Mouse (Mus musculus) hindbrain, embryonic 10.5 days (tissue): Measurements from ENCODE around the gene Oma1. TPM values are rescaled to one million over a fixed set of nuclear protein-coding genes. Genes with fewer than 3 reads are reported as not detected.

Source experiments
- DNase-seq: peaks from one replicate; pipeline ENCODE4 v3.0.0-alpha.2; 2017; ENCODE audit warnings: low spot score
- H3K27ac ChIP-seq: fragments of 300-500 bp; sonication (generic); 2 replicates; pipeline ENCODE4 v1.5.1; 2016; ENCODE audit warnings: mild to moderate bottlenecking, moderate library complexity
- H3K27me3 ChIP-seq: fragments of 300-500 bp; sonication (generic); 2 replicates; pipeline ENCODE4 v1.6.1; 2016; ENCODE audit warnings: mild to moderate bottlenecking; ENCODE audit not compliant: poor library complexity, insufficient read depth, severe bottlenecking
- H3K36me3 ChIP-seq: fragments of 300-500 bp; sonication (generic); 2 replicates; pipeline ENCODE4 v1.6.1; 2016; ENCODE audit warnings: mild to moderate bottlenecking, moderate library complexity
- H3K4me1 ChIP-seq: fragments of 300-500 bp; sonication (generic); replicated peaks from 2 replicates; pipeline ENCODE4 v1.6.1; 2016; ENCODE audit warnings: mild to moderate bottlenecking
- H3K4me3 ChIP-seq: fragments of 300-500 bp; sonication (generic); 2 replicates; pipeline ENCODE4 v1.5.1; 2016; ENCODE audit warnings: mild to moderate bottlenecking, moderate library complexity
- H3K9me3 ChIP-seq: fragments of 300-500 bp; sonication (generic); 2 replicates; pipeline ENCODE4 v1.6.1; 2016; ENCODE audit warnings: mild to moderate bottlenecking, moderate library complexity
- WGBS: fragments of 180-500 bp; shearing (Covaris S2); methylation state at CpG from one replicate; pipeline ENCODE4 v1.1.7; 2016; 5-methylcytosine and 5-hydroxymethylcytosine counted together
- polyA plus RNA-seq: library from polyadenylated mRNA; unstranded; fragments of >200 nt; fragmentation: Nextera tagmentation; extraction: Ambion mirVana; gene quantifications from 2 replicates; pipeline ENCODE4 v1.2.1, GENCODE M21; 2016

The Oma1 gene
- polyA plus RNA-seq, 1 experiment from 2014 or later = 14.0 TPM

GRCm38 (mm10) chr4:103324688-103325451 lies 11.3 kb downstream of the Oma1 start:
- 47% methylated on average over 17 of the region's 17 CpGs for WGBS
- H3K36me3 ChIP-seq = no peaks in the 10 kb centered on the region
- no peak overlapping the region for H3K4me3 ChIP-seq
- H3K27ac ChIP-seq = no peak overlapping the region
- peak; percentile 18 for DNase-seq
- no peaks in the 10 kb centered on the region for H3K9me3 ChIP-seq
- no peaks in the 10 kb centered on the region for H3K27me3 ChIP-seq
- peaks cover 9% of the 10 kb centered on the region; the same call in 1 of the 2 replicates for H3K4me1 ChIP-seq

DNA sequence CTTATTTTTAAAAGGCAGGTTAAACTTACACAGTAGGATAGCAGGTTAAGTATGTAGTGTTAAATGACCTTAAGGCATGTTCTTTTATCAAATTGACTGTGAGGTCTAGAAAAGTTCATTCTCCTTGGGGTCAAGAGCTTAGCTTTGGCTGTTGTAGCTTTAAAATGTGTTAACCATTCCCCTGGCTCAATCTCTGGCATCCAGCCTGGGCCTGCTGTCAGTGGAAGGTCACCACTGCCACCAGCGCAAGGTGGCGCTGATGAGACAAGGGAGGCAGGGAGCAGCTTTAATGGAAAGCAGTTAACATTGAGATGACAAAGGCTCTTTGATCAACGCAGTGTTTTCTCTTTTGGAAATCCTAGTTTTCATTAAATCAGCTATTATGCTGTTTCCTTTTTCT lies 13.4 kb downstream of the Oma1 start:
- DNase-seq = no peak
- Histone ChIP-seq H3K4me1 (peaks cover 9% of the 10 kb centered on the region), H3K36me3 (peaks cover 8% of the 10 kb centered on the region), H3K27me3 (no peaks in the 10 kb centered on the region), H3K4me3 (no peak overlapping the region), H3K27ac (no peak overlapping the region), H3K9me3 (no peaks in the 10 kb centered on the region)
- 69% methylated on average over 3 of the region's 3 CpGs for WGBS

- H3K9me3 ChIP-seq = no peaks in the 10 kb centered on the region
- H3K4me1 ChIP-seq = peaks cover 9% of the 10 kb centered on the region
- H3K27me3 ChIP-seq = no peaks in the 10 kb centered on the region
- DNase-seq = no peak
- peaks cover 19% of the 10 kb centered on the region for H3K36me3 ChIP-seq
- no peak overlapping the region for H3K27ac ChIP-seq
- WGBS = 69% methylated on average over 6 of the region's 6 CpGs
- H3K4me3 ChIP-seq = no peak overlapping the region
Measured at GRCm38 (mm10) chr4:103329348-103329747, 15.7 kb downstream of the Oma1 start.

- 92% methylated on average over 5 of the region's 5 CpGs for WGBS
- DNase-seq = no peak
- Histone ChIP-seq H3K9me3 (no peaks in the 10 kb centered on the region), H3K4me1 (no peaks in the 10 kb centered on the region; the same call in 1 of the 2 replicates), H3K36me3 (peaks cover 19% of the 10 kb centered on the region), H3K4me3 (no peak overlapping the region), H3K27me3 (no peaks in the 10 kb centered on the region), H3K27ac (no peak overlapping the region)
Measured at GRCm38 (mm10) chr4:103335134-103335533, 21.5 kb downstream of the Oma1 start.

- whole genome bisulfite sequencing = 44% methylated on average over 1 of the region's 1 CpGs
- H3K27ac ChIP-seq = no peak overlapping the region
- DNase-seq = no peak
- no peaks in the 10 kb centered on the region for H3K27me3 ChIP-seq
- H3K9me3 ChIP-seq = no peaks in the 10 kb centered on the region
- no peak overlapping the region for H3K4me3 ChIP-seq
- no peaks in the 10 kb centered on the region for H3K36me3 ChIP-seq
- no peaks in the 10 kb centered on the region for H3K4me1 ChIP-seq
Measured at GRCm38 (mm10) chr4:103340726-103341125, 27.1 kb downstream of the Oma1 start.

- no peak for DNase-seq
- H3K27me3 ChIP-seq = no peaks in the 10 kb centered on the region
- 86% methylated on average over 4 of the region's 4 CpGs for WGBS
- H3K27ac ChIP-seq = no peak overlapping the region
- H3K4me3 ChIP-seq = no peak overlapping the region
- H3K36me3 ChIP-seq = no peaks in the 10 kb centered on the region
- no peaks in the 10 kb centered on the region for H3K9me3 ChIP-seq
- no peaks in the 10 kb centered on the region for H3K4me1 ChIP-seq
Measured at GRCm38 (mm10) chr4:103341620-103342019, 28.0 kb downstream of the Oma1 start.

- Histone ChIP-seq H3K27ac (no peak overlapping the region), H3K36me3 (no peaks in the 10 kb centered on the region), H3K27me3 (no peaks in the 10 kb centered on the region), H3K9me3 (no peaks in the 10 kb centered on the region), H3K4me1 (no peaks in the 10 kb centered on the region), H3K4me3 (no peak overlapping the region)
- 60% methylated on average over 2 of the region's 2 CpGs for WGBS
- no peak for DNase-seq
Measured at GRCm38 (mm10) chr4:103346058-103346457, 32.4 kb downstream of the Oma1 start.

DNA sequence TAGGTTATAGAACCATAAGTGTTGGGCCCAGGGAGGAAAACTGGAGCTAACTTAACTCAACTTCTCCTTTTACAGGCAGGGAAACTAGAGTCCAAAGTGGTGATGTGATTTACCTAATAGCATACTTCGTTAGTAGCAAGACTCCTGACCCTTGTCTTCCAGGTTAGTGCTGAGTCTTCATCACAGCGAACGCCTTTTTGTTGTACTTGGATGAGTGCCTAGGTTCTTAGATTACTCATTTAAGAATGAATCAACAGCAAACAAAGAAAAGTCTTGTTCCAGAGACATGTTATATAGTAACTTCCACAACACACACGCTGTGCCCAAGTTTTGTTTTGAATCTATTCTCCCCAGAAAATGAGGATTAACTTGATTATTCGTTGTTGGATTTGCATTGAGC lies 33.2 kb downstream of the Oma1 start:
- Histone ChIP-seq H3K4me1 (no peaks in the 10 kb centered on the region), H3K36me3 (no peaks in the 10 kb centered on the region), H3K27me3 (no peaks in the 10 kb centered on the region), H3K4me3 (no peak overlapping the region), H3K27ac (no peak overlapping the region), H3K9me3 (no peaks in the 10 kb centered on the region)
- 90% methylated on average over 5 of the region's 5 CpGs for WGBS
- no peak for DNase-seq

DNA sequence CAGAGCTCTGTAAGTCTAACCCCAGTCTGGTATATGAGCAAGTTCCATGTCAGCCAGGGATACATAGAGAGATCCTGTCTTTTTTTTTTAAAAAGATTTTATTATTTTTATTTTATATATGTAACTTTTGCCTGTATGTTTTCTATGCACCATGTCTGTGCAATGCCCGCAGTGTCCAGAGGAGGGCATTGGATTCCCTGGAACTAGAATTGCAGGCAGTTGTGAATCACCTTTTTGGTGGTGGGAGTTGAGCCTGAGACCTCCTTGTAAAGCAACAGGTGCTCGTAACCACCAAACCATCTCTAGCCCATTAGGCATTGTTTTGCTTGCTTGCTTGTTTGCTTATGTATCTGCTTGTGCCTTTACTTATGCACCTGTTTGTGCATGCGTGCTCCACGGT lies 35.6 kb downstream of the Oma1 start:
- WGBS = 85% methylated on average over 4 of the region's 4 CpGs
- Histone ChIP-seq H3K4me1 (no peaks in the 10 kb centered on the region), H3K4me3 (no peak overlapping the region)

DNA sequence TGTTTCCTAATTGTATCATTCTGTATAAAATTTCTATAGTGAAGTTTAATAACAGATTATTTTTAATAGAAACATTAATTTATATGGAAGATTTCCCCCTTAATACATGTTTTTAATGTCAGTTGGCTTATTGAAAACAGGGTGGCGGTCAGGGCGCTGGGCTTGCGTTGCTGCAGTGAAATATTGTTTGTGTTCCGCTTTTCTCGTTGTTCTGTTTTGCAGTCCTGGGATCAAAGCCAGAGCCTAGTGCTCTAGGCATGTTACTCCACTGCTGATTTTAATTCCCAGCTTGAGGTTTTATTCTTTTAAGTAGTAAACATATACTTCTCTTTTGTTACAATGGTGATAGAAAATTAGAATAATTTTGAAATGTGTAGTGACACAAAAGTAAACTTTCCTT lies 39.3 kb downstream of the Oma1 start:
- WGBS = 94% methylated on average over 5 of the region's 5 CpGs
- Histone ChIP-seq H3K4me1 (no peaks in the 10 kb centered on the region), H3K9me3 (no peaks in the 10 kb centered on the region), H3K27me3 (no peaks in the 10 kb centered on the region), H3K27ac (no peak overlapping the region), H3K4me3 (no peak overlapping the region), H3K36me3 (no peaks in the 10 kb centered on the region)
- DNase-seq = no peak

More for the DNA sequence above, 35.6 kb downstream of the Oma1 start:
- Histone ChIP-seq H3K9me3 (no peaks in the 10 kb centered on the region), H3K27me3 (no peaks in the 10 kb centered on the region), H3K27ac (no peak overlapping the region), H3K36me3 (no peaks in the 10 kb centered on the region)
- DNase-seq = no peak

DNA sequence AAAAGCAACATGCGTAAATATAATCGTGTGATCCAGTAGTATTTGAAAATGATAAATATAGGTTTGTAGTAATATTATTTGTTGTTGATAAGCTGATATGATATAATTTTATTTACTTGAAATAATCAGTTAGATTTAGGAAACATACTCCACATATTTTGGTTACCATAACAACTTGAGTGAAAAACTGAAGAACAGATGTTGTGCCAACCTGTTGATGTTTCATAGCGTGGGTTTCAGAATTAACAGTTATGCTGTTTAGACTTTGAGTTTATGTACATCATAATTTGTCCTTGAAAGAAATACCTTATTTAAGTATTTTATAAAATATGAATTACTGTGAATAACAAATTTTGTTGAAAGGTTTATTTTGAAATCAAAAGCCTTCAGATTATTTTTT lies 43.8 kb downstream of the Oma1 start:
- 95% methylated on average over 3 of the region's 3 CpGs for WGBS
- Histone ChIP-seq H3K27ac (no peak overlapping the region), H3K9me3 (no peaks in the 10 kb centered on the region), H3K27me3 (no peaks in the 10 kb centered on the region), H3K36me3 (no peaks in the 10 kb centered on the region), H3K4me3 (no peak overlapping the region), H3K4me1 (no peaks in the 10 kb centered on the region)
- no peak for DNase-seq

DNA sequence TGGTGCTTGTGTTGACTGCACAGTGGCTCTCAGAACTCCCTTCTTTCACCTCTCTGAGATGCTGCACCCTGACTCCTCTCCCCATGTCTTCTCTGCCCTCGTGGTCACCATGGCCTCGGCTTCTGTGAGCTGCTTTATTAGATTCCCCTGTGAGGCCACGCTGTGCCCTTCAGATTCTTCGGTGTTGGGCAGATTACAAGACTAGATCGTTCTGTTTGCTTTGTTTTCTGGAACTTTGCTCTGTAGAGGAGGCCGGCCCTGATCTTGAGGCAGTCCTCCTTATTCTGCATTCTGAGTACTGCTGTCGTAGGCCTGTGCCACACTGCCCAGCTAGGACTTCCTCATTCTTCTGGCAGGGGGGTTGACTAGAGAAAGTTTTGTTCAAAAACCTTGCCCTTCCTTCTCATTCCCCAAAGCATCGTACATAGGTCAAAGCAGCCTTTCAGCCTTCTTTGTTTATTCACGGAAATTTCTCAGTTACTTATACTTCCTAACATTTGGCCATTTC lies 45.4 kb downstream of the Oma1 start:
- no peaks in the 10 kb centered on the region for H3K27me3 ChIP-seq
- H3K9me3 ChIP-seq = no peaks in the 10 kb centered on the region
- H3K4me1 ChIP-seq = no peaks in the 10 kb centered on the region
- 91% methylated on average over 9 of the region's 9 CpGs for WGBS
- DNase-seq = no peak
- no peak overlapping the region for H3K4me3 ChIP-seq
- no peak overlapping the region for H3K27ac ChIP-seq
- no peaks in the 10 kb centered on the region for H3K36me3 ChIP-seq

DNA sequence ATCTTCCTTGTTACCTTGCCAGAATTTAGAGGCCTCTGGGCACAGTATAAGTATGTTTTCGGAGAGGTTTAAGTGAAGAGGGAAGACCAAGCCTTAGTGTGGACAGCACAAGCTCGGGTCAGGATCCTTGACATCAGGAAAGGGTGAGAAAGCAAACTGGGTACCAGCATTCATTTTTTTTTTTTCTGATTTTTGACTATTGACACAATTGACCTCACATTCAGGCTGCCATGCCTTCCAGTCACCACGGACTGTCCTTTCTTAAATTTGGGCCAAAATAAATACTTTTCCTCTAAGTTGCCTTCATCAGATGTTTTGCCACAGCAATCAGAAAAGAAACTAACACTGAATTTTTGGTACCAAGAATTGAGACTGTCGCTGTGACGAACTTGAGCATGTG lies 68.6 kb downstream of the Oma1 start:
- Histone ChIP-seq H3K4me3 (no peak overlapping the region), H3K9me3 (no peaks in the 10 kb centered on the region), H3K27ac (no peak overlapping the region), H3K4me1 (no peaks in the 10 kb centered on the region), H3K27me3 (no peaks in the 10 kb centered on the region), H3K36me3 (no peaks in the 10 kb centered on the region)
- WGBS = 91% methylated on average over 5 of the region's 5 CpGs
- no peak for DNase-seq
